Mouse (Mus musculus) MEL (cell line): ENCODE data around the gene Tprn. TPM values are rescaled to one million over a fixed set of nuclear protein-coding genes. Genes with fewer than 3 reads are reported as not detected.
"Not testable (repeated sequence)": the region's sequence is repeated elsewhere in the genome, so short reads cannot be mapped to it uniquely, and the experiment has no call there.

Experiments used
- DNase-seq: peaks from one replicate; pipeline ENCODE4 v3.0.0; 2011; ENCODE audit warnings: low read depth, low spot score
- H3K27ac ChIP-seq: 2 replicates; pipeline ENCODE4 v1.5.1; 2012; ENCODE audit warnings: low read depth, mild to moderate bottlenecking, control low read depth, low read length, moderate library complexity; ENCODE audit not compliant: control insufficient read depth
- H3K27me3 ChIP-seq, 2 experiments: fragments of 150-350 bp in 1 of 2; sonication (generic) in 1 of 2; 2 replicates each; pipeline ENCODE4 v1.6.1; 2012; ENCODE audit warnings: low read length in 2 of 2, mild to moderate bottlenecking in 2 of 2, improper control_type of control experiment in 1 of 2, moderate library complexity in 1 of 2; ENCODE audit not compliant: insufficient read depth in 2 of 2, control insufficient read depth in 1 of 2
- H3K36me3 ChIP-seq, 2 experiments: 2 replicates each; pipeline ENCODE4 v1.6.1; 2012 to 2014; ENCODE audit warnings: low read length in 2 of 2, improper control_type of control experiment in 1 of 2, inconsistent platforms in 1 of 2, mild to moderate bottlenecking in 1 of 2; ENCODE audit not compliant: insufficient read depth in 2 of 2, control insufficient read depth in 1 of 2
- H3K4me1 ChIP-seq, 2 experiments: fragments of 150-350 bp in 1 of 2; sonication (generic) in 1 of 2; 2 replicates each; pipeline ENCODE4 v1.6.1; 2012; ENCODE audit warnings: low read length in 2 of 2, improper control_type of control experiment in 1 of 2, mild to moderate bottlenecking in 1 of 2; ENCODE audit not compliant: insufficient read depth in 2 of 2, control insufficient read depth in 1 of 2
- H3K4me3 ChIP-seq, 2 experiments: fragments of 150-350 bp in 1 of 2; sonication (generic) in 1 of 2; 2 replicates each; pipeline ENCODE4 v1.5.1; 2012; ENCODE audit warnings: low read depth in 2 of 2, low read length in 2 of 2, mild to moderate bottlenecking in 2 of 2, moderate library complexity in 2 of 2, control low read depth in 1 of 2, improper control_type of control experiment in 1 of 2; ENCODE audit not compliant: control insufficient read depth in 1 of 2, insufficient read depth in 1 of 2
- H3K79me2 ChIP-seq: 2 replicates; pipeline ENCODE4 v1.6.1; 2012; ENCODE audit warnings: mild to moderate bottlenecking, low read length, moderate library complexity; ENCODE audit not compliant: control insufficient read depth, poor library complexity, insufficient read depth
- H3K9ac ChIP-seq: 2 replicates; pipeline ENCODE4 v1.6.1; 2012; ENCODE audit warnings: low read depth, mild to moderate bottlenecking, control low read depth, low read length, moderate library complexity; ENCODE audit not compliant: control insufficient read depth, poor library complexity, severe bottlenecking
- H3K9me3 ChIP-seq: fragments of 150-350 bp; sonication (generic); replicated peaks from 2 replicates; pipeline ENCODE4 v1.6.1; 2012; ENCODE audit warnings: mild to moderate bottlenecking, low read length, improper control_type of control experiment, moderate library complexity; ENCODE audit not compliant: insufficient read depth
- CTCF ChIP-seq, 3 experiments: IDR thresholded peaks in 2 of 3; conservative IDR thresholded peaks in 1 of 3; 2 replicates each; pipeline ENCODE4 v1.5.1; 2011 to 2012; ENCODE audit warnings: low read length in 3 of 3, low read depth in 2 of 3, mild to moderate bottlenecking in 2 of 3, improper control_type of control experiment in 1 of 3, inconsistent platforms in 1 of 3, mixed read lengths in 1 of 3, moderate library complexity in 1 of 3; ENCODE audit not compliant: control insufficient read depth in 1 of 3, insufficient read depth in 1 of 3, poor library complexity in 1 of 3, severe bottlenecking in 1 of 3
- ELF1 ChIP-seq: IDR thresholded peaks from 2 replicates; pipeline ENCODE4 v1.6.1; 2014; ENCODE audit warnings: low read depth, mild to moderate bottlenecking, inconsistent platforms, low read length, improper control_type of control experiment, moderate library complexity
- HCFC1 ChIP-seq: IDR thresholded peaks from 2 replicates; pipeline ENCODE4 v1.6.1; 2012; ENCODE audit warnings: low read depth, mild to moderate bottlenecking, inconsistent platforms, low read length, improper control_type of control experiment, moderate library complexity
- MEF2A ChIP-seq: IDR thresholded peaks from 2 replicates; pipeline ENCODE4 v1.6.1; 2014; ENCODE audit warnings: low read depth, mild to moderate bottlenecking, inconsistent platforms, low read length, improper control_type of control experiment; ENCODE audit not compliant: poor library complexity, insufficient replicate concordance, severe bottlenecking; ENCODE audit errors: extremely low read depth
- MXI1 ChIP-seq: IDR thresholded peaks from 2 replicates; pipeline ENCODE4 v1.6.1; 2011; ENCODE audit warnings: mild to moderate bottlenecking, low read depth, low read length, improper control_type of control experiment
- MYC ChIP-seq: IDR thresholded peaks from 2 replicates; pipeline ENCODE4 v1.6.1; 2011; ENCODE audit warnings: low read depth, mild to moderate bottlenecking, low read length, improper control_type of control experiment, moderate library complexity
- NRF1 ChIP-seq: IDR thresholded peaks from 2 replicates; pipeline ENCODE4 v1.6.1; 2014; ENCODE audit warnings: low read depth, mild to moderate bottlenecking, inconsistent platforms, low read length, improper control_type of control experiment, moderate library complexity; ENCODE audit not compliant: poor library complexity, insufficient read depth, severe bottlenecking
- RAD21 ChIP-seq: IDR thresholded peaks from 2 replicates; pipeline ENCODE4 v1.6.1; 2011; ENCODE audit warnings: mild to moderate bottlenecking, low read depth, low read length, improper control_type of control experiment
- RCOR1 ChIP-seq: IDR thresholded peaks from 2 replicates; pipeline ENCODE4 v1.6.1; 2012; ENCODE audit warnings: low read depth, mild to moderate bottlenecking, inconsistent platforms, low read length, improper control_type of control experiment
- SIN3A ChIP-seq: IDR thresholded peaks from 2 replicates; pipeline ENCODE4 v1.6.1; 2012; ENCODE audit warnings: low read length, improper control_type of control experiment, inconsistent platforms
- SMC3 ChIP-seq: IDR thresholded peaks from 2 replicates; pipeline ENCODE4 v1.6.1; 2011; ENCODE audit warnings: low read depth, low read length, improper control_type of control experiment
- TBP ChIP-seq: IDR thresholded peaks from 2 replicates; pipeline ENCODE4 v1.8.0; 2011; ENCODE audit warnings: low read depth, low read length, improper control_type of control experiment
- ZC3H11A ChIP-seq: IDR thresholded peaks from 2 replicates; pipeline ENCODE4 v1.6.1; 2012; ENCODE audit warnings: low read depth, mild to moderate bottlenecking, inconsistent platforms, low read length, improper control_type of control experiment
- ZNF384 ChIP-seq: IDR thresholded peaks from 2 replicates; pipeline ENCODE4 v1.6.1; 2012; ENCODE audit warnings: low read depth, mild to moderate bottlenecking, inconsistent platforms, low read length, improper control_type of control experiment
- polyA plus RNA-seq, 2 experiments: library from polyadenylated mRNA; stranded (reverse) in 1 of 2; unstranded in 1 of 2; fragments of >175 nt in 1 of 2; fragments of >200 nt in 1 of 2; gene quantifications; 2 replicates each; pipeline versions ENCODE4 v1.2.1 to v1.2.4; 2012; ENCODE audit warnings: low replicate concordance in 2 of 2, low read depth in 1 of 2; ENCODE audit not compliant: insufficient read length in 2 of 2, insufficient read depth in 1 of 2, missing spikeins in 1 of 2
- total RNA-seq: library from RNA; depleted of rRNA; stranded (reverse); fragments of 300-350 nt; gene quantifications from 2 replicates; pipeline ENCODE4 v1.2.3, GENCODE M21; 2012

The Tprn gene
- total and polyA plus RNA-seq, 3 experiments: 32.9 to 50.8 TPM; not detected in 1

DNA sequence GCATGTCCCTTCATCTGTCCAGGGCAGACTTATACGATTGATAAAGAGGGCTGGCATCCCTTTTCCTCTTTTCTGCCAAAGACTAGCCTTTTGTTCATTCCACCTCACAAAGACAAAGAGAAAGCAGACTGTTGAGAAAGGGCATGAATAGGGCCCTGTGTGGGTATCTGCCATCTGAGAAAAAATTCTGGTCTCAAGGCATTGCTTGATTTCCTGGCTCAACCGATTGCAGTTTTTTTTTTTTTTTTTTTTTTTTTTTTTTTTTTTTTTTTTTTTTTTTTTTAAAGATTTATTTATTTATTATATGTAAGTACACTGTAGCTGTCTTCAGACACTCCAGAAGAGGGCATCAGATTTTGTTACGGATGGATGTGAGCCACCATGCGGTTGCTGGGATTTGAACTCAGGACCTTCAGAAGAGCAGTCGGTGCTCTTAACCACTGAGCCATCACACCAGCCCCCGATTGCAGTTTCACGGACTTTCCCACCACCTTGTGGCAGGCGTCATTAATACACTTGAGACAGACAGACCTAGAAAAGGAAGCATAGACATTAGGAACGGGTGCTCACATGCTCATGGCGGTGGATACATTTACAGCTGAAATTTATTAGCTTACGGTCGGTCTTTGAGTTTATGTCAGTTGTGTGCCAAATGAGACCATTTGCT lies 5.8 kb upstream of the Tprn start:
- peak; percentile 90 for DNase-seq
- H3K27ac ChIP-seq, H3K36me3 ChIP-seq: not testable (repeated sequence)
- TF ChIP-seq ZNF384 (0 out of 2 replicates have a peak, but pooled peaks have one; percentile 54), SMC3 (peak; percentile 76), NRF1 (0 out of 2 replicates have a peak, but pooled peaks have one; percentile 9), MXI1 (peak; percentile 76), SIN3A (peak; percentile 91), HCFC1 (peak; percentile 56; the same call in 1 of the 2 replicates), ELF1 (peak; percentile 47; the same call in 1 of the 2 replicates), ZC3H11A (peak; percentile 78), TBP (0 out of 2 replicates have a peak, but pooled peaks have one; percentile 22), RAD21 (peak; percentile 81), CTCF (IDR thresholded peaks at IDR 0.05 in 2 of 3, conservative IDR thresholded peaks at IDR 0.05 in 1 of 3; ENCODE audit: control insufficient read depth in 1 of 3, insufficient read depth in 1 of 3, low read depth in 2 of 3, low read length in 3 of 3, poor library complexity in 1 of 3, severe bottlenecking in 1 of 3) (peak; percentile 38 to 72 (median 59)), MYC (peak; percentile 92)
- TF ChIP-seq, all 39 proteins: peak for 12; not testable (repeated sequence) for 27
- H3K79me2 ChIP-seq: peaks cover 20% of the 10 kb centered on the region
- peak overlapping the region; percentile 96 for H3K9ac ChIP-seq
- H3K27me3 ChIP-seq, H3K9me3 ChIP-seq: not testable (repeated sequence)
- peaks cover 2 to 14% of the 10 kb centered on the region in 2 experiments; a peak in 1 of 4 replicates for H3K4me1 ChIP-seq
- peak overlapping the region; percentile 87 to 97 for H3K4me3 ChIP-seq

DNA sequence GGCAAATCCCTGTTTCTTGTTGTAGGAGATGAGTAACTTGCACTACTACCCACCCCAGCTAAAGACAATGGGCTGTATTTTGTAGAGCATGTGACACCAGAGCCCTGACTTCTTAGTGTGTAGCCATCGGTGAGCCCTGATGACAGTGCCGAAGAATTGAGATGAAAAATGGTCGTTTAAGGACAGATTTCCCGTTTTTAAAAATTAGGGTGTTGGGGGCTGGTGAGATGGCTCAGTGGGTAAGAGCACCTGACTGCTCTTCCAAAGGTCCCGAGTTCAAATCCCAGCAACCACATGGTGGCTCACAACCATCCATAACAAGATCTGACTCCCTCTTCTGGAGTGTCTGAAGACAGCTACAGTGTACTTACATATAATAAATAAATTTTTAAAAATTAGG lies 5.2 kb upstream of the Tprn start:
- peak overlapping the region; percentile 54 for H3K9ac ChIP-seq

DNA sequence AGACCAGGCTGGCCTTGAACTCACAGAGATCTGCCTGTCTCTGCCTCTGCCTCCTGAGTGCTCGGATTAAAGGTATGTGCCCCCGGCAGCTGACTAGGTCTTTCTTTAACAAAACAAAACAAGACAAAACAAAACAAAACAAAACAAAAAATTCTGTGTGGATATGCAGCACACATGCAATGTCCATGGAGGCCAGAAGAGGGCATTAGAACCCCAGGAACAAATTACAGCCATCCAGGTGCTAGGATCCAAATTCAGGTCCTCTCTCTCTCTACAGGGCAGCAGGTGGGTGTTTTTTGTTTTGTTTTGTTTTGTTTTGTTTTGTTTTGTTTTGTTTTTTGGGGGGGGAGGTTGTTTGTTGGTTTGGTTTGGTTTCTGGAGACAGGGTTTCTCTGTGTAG lies 3.5 kb upstream of the Tprn start:
- peaks cover 0 to 10% of the 10 kb centered on the region in 2 experiments; a peak in 2 of 4 replicates for H3K36me3 ChIP-seq
- no peak overlapping the region for H3K27ac ChIP-seq
- H3K27me3 ChIP-seq: no peaks in the 10 kb centered on the region
- H3K4me3 ChIP-seq: 0 out of 4 replicates have a peak overlapping the region, but pooled peaks of 1 of the 2 experiments have one; percentile 20
- DNase-seq: peak; percentile 65
- TF ChIP-seq ZC3H11A (peak; percentile 80), RAD21 (peak; percentile 81), RCOR1 (no peak), MEF2A (no peak), CTCF (IDR thresholded peaks at IDR 0.05 in 2 of 3, conservative IDR thresholded peaks at IDR 0.05 in 1 of 3; ENCODE audit: control insufficient read depth in 1 of 3, insufficient read depth in 1 of 3, low read depth in 2 of 3, low read length in 3 of 3, poor library complexity in 1 of 3, severe bottlenecking in 1 of 3) (peak; percentile 59 to 78 (median 64)), SMC3 (peak; percentile 73), SIN3A (peak; percentile 52; the same call in 1 of the 2 replicates)
- H3K79me2 ChIP-seq: peaks cover 34% of the 10 kb centered on the region
- H3K9me3 ChIP-seq: no peaks in the 10 kb centered on the region
- H3K4me1 ChIP-seq: peaks cover 2 to 16% of the 10 kb centered on the region in 2 experiments; a peak in 2 of 4 replicates
- peak overlapping the region; percentile 36; the same call in 1 of the 2 replicates for H3K9ac ChIP-seq

More for the DNA sequence above, 5.2 kb upstream of the Tprn start:
- H3K36me3 ChIP-seq, DNase-seq, H3K9me3 ChIP-seq, H3K27ac ChIP-seq, H3K27me3 ChIP-seq: not testable (repeated sequence)
- TF ChIP-seq TBP: peak; percentile 74
- H3K79me2 ChIP-seq: peaks cover 20% of the 10 kb centered on the region
- peak overlapping the region; percentile 31 to 32; a peak in 3 of 4 replicates for H3K4me3 ChIP-seq
- peaks cover 2 to 14% of the 10 kb centered on the region in 2 experiments; a peak in 1 of 4 replicates for H3K4me1 ChIP-seq
